Mouse (Mus musculus) heart, adult 2 months (tissue): ENCODE data around the gene Trpc2. TPM values are rescaled to one million over a fixed set of nuclear protein-coding genes. Genes with fewer than 3 reads are reported as not detected.

ENCODE experiments used
- DNase-seq, 2 experiments: peaks; one replicate each; pipeline ENCODE4 v3.0.0; 2021
- H3K27ac ChIP-seq: fragments of 200-600 bp; 2 replicates; pipeline ENCODE4 v1.8.1; 2022
- H3K27me3 ChIP-seq: fragments of 200-500 bp; 2 replicates; pipeline ENCODE4 v1.6.1; 2012; ENCODE audit warnings: mild to moderate bottlenecking, low read length, inconsistent platforms, mixed read lengths; ENCODE audit not compliant: control insufficient read depth, insufficient read depth
- H3K36me3 ChIP-seq: fragments of 200-500 bp; 2 replicates; pipeline ENCODE4 v1.6.1; 2012; ENCODE audit warnings: low read length, inconsistent platforms; ENCODE audit not compliant: control insufficient read depth, insufficient read depth
- H3K4me1 ChIP-seq: fragments of 200-500 bp; 2 replicates; pipeline ENCODE4 v1.6.1; 2011; ENCODE audit warnings: low read length; ENCODE audit not compliant: control insufficient read depth, insufficient read depth
- H3K4me3 ChIP-seq: fragments of 200-600 bp; 2 replicates; pipeline ENCODE4 v1.8.1; 2022
- H3K79me2 ChIP-seq: fragments of 200-500 bp; replicated peaks from 2 replicates; pipeline ENCODE4 v1.6.1; 2012; ENCODE audit warnings: mild to moderate bottlenecking, inconsistent platforms, low read length, moderate library complexity, mixed read lengths; ENCODE audit not compliant: control insufficient read depth, insufficient read depth
- H3K9ac ChIP-seq: fragments of 200-500 bp; 2 replicates; pipeline ENCODE4 v1.6.1; 2012; ENCODE audit warnings: low read depth, mild to moderate bottlenecking, control low read depth, inconsistent platforms, low read length, mixed read lengths
- CTCF ChIP-seq: fragments of 200-600 bp; IDR thresholded peaks from 2 replicates; pipeline ENCODE4 v1.8.1; 2022; ENCODE audit warnings: antibody characterized with exemption, mild to moderate bottlenecking, moderate library complexity
- EP300 ChIP-seq: fragments of 200-500 bp; IDR thresholded peaks from 2 replicates; pipeline ENCODE4 v1.6.1; 2011; ENCODE audit warnings: low read depth, low read length, control low read depth; ENCODE audit not compliant: insufficient read depth
- POLR2A ChIP-seq: fragments of 200-500 bp; IDR thresholded peaks from 2 replicates; pipeline ENCODE4 v1.6.1; 2011; ENCODE audit warnings: mild to moderate bottlenecking, low read depth, low read length, control low read depth; ENCODE audit not compliant: insufficient read depth
- WGBS: fragments of 180-500 bp; shearing (Covaris S2); methylation state at CpG from one replicate; pipeline ENCODE4 v1.1.7; 2018; 5-methylcytosine and 5-hydroxymethylcytosine counted together
- intact Hi-C: fragments of 180-260 bp; cut with DNase I; formaldehyde crosslinking; loops from one replicate; pipeline ENCODE4 v1.15.1; 2025
- polyA plus RNA-seq: library from polyadenylated mRNA; depleted of rRNA; stranded (reverse); fragments of >200 nt; gene quantifications from 2 replicates; pipeline ENCODE4 v1.2.3, GENCODE M21; 2012
- total RNA-seq, 2 experiments: library from RNA; stranded (reverse); gene quantifications; 2 replicates each; pipeline ENCODE4 v1.2.3; 2021

Trpc2 gene
- total and polyA plus RNA-seq, 3 experiments, result 0.23 to 1.2 TPM; not detected in 1

- intact Hi-C loops, result no loop called here
- TF ChIP-seq POLR2A, result no peak; the same call in 1 of the 2 replicates
- no peak for TF ChIP-seq CTCF
- TF ChIP-seq EP300, result no peak
- no peaks in the 10 kb centered on the region for H3K4me1 ChIP-seq
- H3K27me3 ChIP-seq, result no peaks in the 10 kb centered on the region
- H3K4me3 ChIP-seq, result no peak overlapping the region
- no peaks in the 10 kb centered on the region for H3K79me2 ChIP-seq
- no peak for DNase-seq
- no peak overlapping the region for H3K27ac ChIP-seq
- no peaks in the 10 kb centered on the region for H3K36me3 ChIP-seq
- no peak overlapping the region for H3K9ac ChIP-seq
- WGBS, result 67% methylated on average over 45 of the region's 45 CpGs
Observed at GRCm38 (mm10) chr7:102113151-102113729, 30.3 kb downstream of the Trpc2 start.

GRCm38 (mm10) chr7:102116579-102117331 is 33.8 kb downstream of the Trpc2 start, which contains the start of gene Chrna10:
TSS of gene Chrna10 (minus strand) at chr7:102116828.
- Histone ChIP-seq H3K79me2 (no peaks in the 10 kb centered on the region), H3K4me3 (no peak within 1 kb of the TSS), H3K4me1 (no peaks in the 10 kb centered on the region), H3K9ac (no peak within 1 kb of the TSS), H3K36me3 (no peaks in the 10 kb centered on the region; the same call in none of the 2 replicates), H3K27ac (no peak within 1 kb of the TSS), H3K27me3 (no peaks in the 10 kb centered on the region)
- intact Hi-C loops, result no loop called here
- DNase-seq, result peak in 1 of 2 experiments; percentile 10
- TF ChIP-seq POLR2A (no peak), CTCF (no peak), EP300 (no peak)
- 42% methylated on average over 7 of the region's 7 CpGs for WGBS

GRCm38 (mm10) chr7:102117382-102117781 is 34.5 kb downstream of the Trpc2 start:
- TF ChIP-seq EP300 (no peak), CTCF (no peak), POLR2A (no peak)
- DNase-seq, result no peak

DNA sequence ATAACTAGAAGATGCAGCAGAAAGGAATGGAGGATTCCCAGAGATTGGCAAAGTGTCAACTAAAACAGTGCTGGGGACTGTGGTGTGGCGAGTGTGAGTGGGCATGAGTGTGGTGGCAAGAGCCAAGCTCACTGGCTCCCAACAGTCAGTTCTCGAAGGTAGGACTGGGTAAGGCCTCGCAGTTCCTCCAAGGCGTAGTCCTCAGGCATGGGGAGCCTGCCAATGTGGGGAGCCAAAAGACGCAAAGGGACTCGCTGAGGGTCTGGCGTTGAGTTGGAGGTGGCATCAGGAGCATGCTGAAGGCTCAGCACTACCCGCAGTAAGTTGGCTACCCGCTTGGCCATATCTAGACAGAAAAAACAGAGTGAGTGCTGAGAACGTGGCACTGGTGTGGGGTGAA is 37.4 kb downstream of the Trpc2 start:
- Histone ChIP-seq H3K4me3 (no peak overlapping the region), H3K36me3 (peaks cover 8% of the 10 kb centered on the region), H3K27me3 (no peaks in the 10 kb centered on the region), H3K79me2 (no peaks in the 10 kb centered on the region), H3K27ac (no peak overlapping the region), H3K9ac (no peak overlapping the region), H3K4me1 (no peaks in the 10 kb centered on the region)
- TF ChIP-seq CTCF (no peak), EP300 (no peak), POLR2A (no peak)
- no peak for DNase-seq
- WGBS, result 91% methylated on average over 10 of the region's 10 CpGs
- intact Hi-C loops, result no loop called here

More at GRCm38 (mm10) chr7:102117382-102117781, 34.5 kb downstream of the Trpc2 start:
- H3K4me3 ChIP-seq, result no peak overlapping the region
- WGBS, result 80% methylated on average over 6 of the region's 6 CpGs
- no peak overlapping the region for H3K27ac ChIP-seq
- no peak overlapping the region for H3K9ac ChIP-seq
- H3K27me3 ChIP-seq, result no peaks in the 10 kb centered on the region
- intact Hi-C loops, result no loop called here
- H3K36me3 ChIP-seq, result peaks cover 5% of the 10 kb centered on the region
- no peaks in the 10 kb centered on the region for H3K79me2 ChIP-seq
- no peaks in the 10 kb centered on the region for H3K4me1 ChIP-seq

GRCm38 (mm10) chr7:102132395-102132794 is 49.5 kb downstream of the Trpc2 start:
- Histone ChIP-seq H3K27me3 (no peaks in the 10 kb centered on the region), H3K9ac (no peak overlapping the region), H3K36me3 (peaks cover 4% of the 10 kb centered on the region), H3K27ac (peak overlapping the region; percentile 45), H3K4me3 (no peak overlapping the region), H3K4me1 (no peaks in the 10 kb centered on the region), H3K79me2 (no peaks in the 10 kb centered on the region)
- no peak for TF ChIP-seq EP300
- no peak for TF ChIP-seq CTCF
- no peak for TF ChIP-seq POLR2A
- WGBS, result 52% methylated on average over 4 of the region's 4 CpGs
- no peak for DNase-seq
- intact Hi-C loops, result no loop called here

DNA sequence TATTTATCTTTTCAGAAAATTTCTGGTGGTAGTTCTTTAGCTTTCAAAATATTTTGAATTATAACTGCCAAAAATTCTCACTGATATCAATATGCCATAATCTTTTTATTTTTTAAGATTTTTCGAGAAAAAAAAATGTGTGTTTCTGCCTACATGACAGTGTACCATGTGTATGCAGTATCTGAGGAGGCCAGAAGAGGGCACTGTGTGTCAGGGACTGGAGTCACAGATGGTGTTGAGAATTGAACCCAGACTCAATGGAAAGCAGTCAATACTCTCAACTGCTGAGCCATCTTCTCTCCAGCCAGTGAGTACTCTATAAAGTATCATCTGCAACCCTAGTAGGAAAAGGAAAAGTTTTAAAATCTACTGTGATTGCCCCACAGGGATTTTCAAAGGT is 54.5 kb downstream of the Trpc2 start:
- no peak for DNase-seq
- Histone ChIP-seq H3K9ac (no peak overlapping the region), H3K27me3 (no peaks in the 10 kb centered on the region), H3K4me1 (no peaks in the 10 kb centered on the region), H3K27ac (no peak overlapping the region), H3K4me3 (no peak overlapping the region), H3K36me3 (peaks cover 4% of the 10 kb centered on the region; the same call in 1 of the 2 replicates), H3K79me2 (no peaks in the 10 kb centered on the region)
- WGBS, result 86% methylated on average over 1 of the region's 1 CpGs
- intact Hi-C loops, result no loop called here
- TF ChIP-seq CTCF (peak; percentile 73), EP300 (no peak), POLR2A (no peak)
